Mouse (Mus musculus) liver, adult 2 months (tissue): ENCODE data around the gene Bdp1. TPM values are rescaled to one million over a fixed set of nuclear protein-coding genes. Genes with fewer than 3 reads are reported as not detected.
A peak's percentile ranks its signal among the peaks of the same experiment; 100 is the strongest.

Experiments
- DNase-seq: peaks from one replicate; pipeline ENCODE4 v3.0.0-alpha.2; 2011; ENCODE audit warnings: low read depth, low spot score; ENCODE audit errors: extremely low read depth
- H3K27ac ChIP-seq: fragments of 200-500 bp; replicated peaks from 2 replicates; pipeline ENCODE4 v1.5.1; 2012; ENCODE audit warnings: low read depth, mild to moderate bottlenecking, control low read depth, inconsistent platforms, low read length; ENCODE audit not compliant: insufficient read depth
- H3K27me3 ChIP-seq: fragments of 200-500 bp; 2 replicates; pipeline ENCODE4 v1.6.1; 2012; ENCODE audit warnings: mild to moderate bottlenecking, moderate library complexity, low read length, inconsistent platforms; ENCODE audit not compliant: control insufficient read depth, insufficient read depth
- H3K36me3 ChIP-seq: fragments of 200-500 bp; 2 replicates; pipeline ENCODE4 v1.6.1; 2012; ENCODE audit warnings: low read length, inconsistent platforms; ENCODE audit not compliant: control insufficient read depth, insufficient read depth
- H3K4me1 ChIP-seq: fragments of 200-500 bp; 2 replicates; pipeline ENCODE4 v1.6.1; 2011; ENCODE audit warnings: low read length; ENCODE audit not compliant: control insufficient read depth, insufficient read depth
- H3K4me3 ChIP-seq: fragments of 200-500 bp; 2 replicates; pipeline ENCODE4 v1.5.1; 2011; ENCODE audit warnings: low read depth, mild to moderate bottlenecking, control low read depth, low read length, moderate library complexity; ENCODE audit not compliant: insufficient read depth
- H3K79me2 ChIP-seq: fragments of 200-500 bp; 2 replicates; pipeline ENCODE4 v1.6.1; 2012; ENCODE audit warnings: inconsistent platforms, mild to moderate bottlenecking, low read length, moderate library complexity; ENCODE audit not compliant: control insufficient read depth, insufficient read depth
- H3K9ac ChIP-seq: fragments of 200-500 bp; 2 replicates; pipeline ENCODE4 v1.6.1; 2012; ENCODE audit warnings: low read depth, mild to moderate bottlenecking, control low read depth, inconsistent platforms, low read length
- CTCF ChIP-seq: fragments of 200-500 bp; IDR thresholded peaks from 2 replicates; pipeline ENCODE4 v1.5.1; 2011; ENCODE audit warnings: low read depth, low read length, control low read depth
- POLR2A ChIP-seq: fragments of 200-500 bp; IDR thresholded peaks from 2 replicates; pipeline ENCODE4 v1.6.1; 2011; ENCODE audit warnings: low read length, control low read depth; ENCODE audit not compliant: insufficient read depth; ENCODE audit errors: extremely low read depth
- WGBS: fragments of 180-500 bp; shearing (Covaris S2); methylation state at CpG from one replicate; pipeline ENCODE4 v1.1.7; 2018; 5-methylcytosine and 5-hydroxymethylcytosine counted together
- polyA plus RNA-seq: library from polyadenylated mRNA; depleted of rRNA; stranded (reverse); fragments of >200 nt; gene quantifications from 2 replicates; pipeline ENCODE4 v1.2.3, GENCODE M21; 2012; rRNA removed
- total RNA-seq: library from RNA; depleted of rRNA; stranded (reverse); fragments of >200 nt; gene quantifications from 2 replicates; pipeline ENCODE4 v1.2.3, GENCODE M21; 2014; rRNA removed

The Bdp1 gene
- total and polyA plus RNA-seq, 2 experiments = 0.95 to 10.7 TPM

GRCm38 (mm10) chr13:99998099-99998498 is 105.8 kb downstream of the Bdp1 start:
- Histone ChIP-seq H3K4me3 (no peak overlapping the region), H3K27ac (no peak overlapping the region), H3K9ac (no peak overlapping the region), H3K36me3 (no peaks in the 10 kb centered on the region), H3K4me1 (no peaks in the 10 kb centered on the region; the same call in 1 of the 2 replicates), H3K27me3 (no peaks in the 10 kb centered on the region), H3K79me2 (no peaks in the 10 kb centered on the region; the same call in 1 of the 2 replicates)
- TF ChIP-seq CTCF (peak; percentile 13; the same call in 1 of the 2 replicates), POLR2A (no peak)
- 96% methylated on average over 3 of the region's 3 CpGs for WGBS
- DNase-seq = no peak

DNA sequence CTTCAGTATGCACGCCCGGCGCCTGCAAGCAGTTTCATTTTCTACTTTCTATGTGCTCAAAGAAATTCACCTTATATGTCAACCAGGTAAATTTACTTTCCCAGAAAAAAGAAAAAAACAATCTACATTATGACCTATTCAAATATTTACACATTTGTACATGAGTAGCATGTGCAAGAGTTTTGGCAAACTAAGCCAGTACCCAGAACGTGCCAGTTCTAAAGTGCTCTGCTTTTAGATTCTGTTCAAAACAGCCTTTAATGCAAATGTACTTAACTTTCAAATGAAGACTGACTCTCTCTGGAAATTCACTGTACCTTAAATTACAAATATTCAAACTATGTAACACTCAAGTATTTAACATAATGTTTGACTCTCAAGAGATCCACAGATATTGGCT is 114.3 kb downstream of the Bdp1 start:
- WGBS = 78% methylated on average over 4 of the region's 4 CpGs
- no peak for DNase-seq
- H3K36me3 ChIP-seq = peaks cover 44% of the 10 kb centered on the region
- H3K4me3 ChIP-seq = no peak overlapping the region
- H3K27me3 ChIP-seq = no peaks in the 10 kb centered on the region
- H3K79me2 ChIP-seq = no peaks in the 10 kb centered on the region
- H3K4me1 ChIP-seq = no peaks in the 10 kb centered on the region
- no peak for TF ChIP-seq POLR2A
- no peak for TF ChIP-seq CTCF
- H3K27ac ChIP-seq = no peak overlapping the region
- H3K9ac ChIP-seq = no peak overlapping the region

DNA sequence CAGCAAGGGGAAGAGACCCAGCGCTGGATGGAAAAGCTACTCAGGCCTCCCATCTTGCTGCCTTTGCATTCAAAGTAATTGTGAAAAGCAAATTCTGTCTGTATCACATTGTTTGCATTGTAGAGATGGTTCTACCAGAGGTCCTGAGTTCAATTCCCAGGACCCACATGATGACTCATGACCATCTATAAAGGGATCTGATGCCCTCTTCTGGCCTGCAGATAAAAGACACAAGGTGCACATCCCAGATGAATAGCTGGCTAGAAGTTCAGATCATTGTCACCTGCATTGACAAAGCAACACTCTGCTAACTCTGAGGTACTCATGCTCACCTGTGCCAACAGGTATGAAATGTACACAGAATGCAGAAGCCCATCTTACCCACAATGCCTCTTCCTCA is 120.5 kb downstream of the Bdp1 start:
- H3K4me3 ChIP-seq = no peak overlapping the region
- 92% methylated on average over 1 of the region's 1 CpGs for WGBS
- peaks cover 50% of the 10 kb centered on the region for H3K36me3 ChIP-seq
- H3K79me2 ChIP-seq = no peaks in the 10 kb centered on the region
- H3K9ac ChIP-seq = no peak overlapping the region
- H3K27me3 ChIP-seq = no peaks in the 10 kb centered on the region
- H3K4me1 ChIP-seq = no peaks in the 10 kb centered on the region
- TF ChIP-seq CTCF = no peak
- TF ChIP-seq POLR2A = no peak
- no peak overlapping the region for H3K27ac ChIP-seq
- no peak for DNase-seq

DNA sequence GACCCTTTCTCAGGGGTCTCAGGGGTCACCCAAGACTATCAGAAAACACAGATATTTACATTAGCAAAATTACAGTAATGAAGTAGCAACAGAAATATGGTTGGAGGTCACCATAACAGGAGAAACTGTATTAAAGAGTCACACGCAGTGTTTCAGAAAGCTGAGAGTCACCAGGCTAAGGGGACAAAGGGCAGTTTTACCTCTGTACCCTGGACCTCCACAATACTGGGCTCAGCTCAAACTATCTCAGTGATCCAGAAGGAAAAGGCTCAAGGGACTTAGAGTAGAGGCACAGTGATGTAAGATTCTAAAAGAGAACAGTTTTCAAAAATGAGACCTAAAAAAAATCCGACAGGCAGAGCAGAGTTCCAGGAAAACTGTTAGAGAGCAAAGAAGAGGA is 124.5 kb downstream of the Bdp1 start:
- Histone ChIP-seq H3K4me3 (no peak overlapping the region), H3K27me3 (no peaks in the 10 kb centered on the region), H3K36me3 (peaks cover 47% of the 10 kb centered on the region), H3K79me2 (no peaks in the 10 kb centered on the region), H3K4me1 (no peaks in the 10 kb centered on the region), H3K9ac (no peak overlapping the region), H3K27ac (no peak overlapping the region)
- WGBS = 63% methylated on average over 2 of the region's 2 CpGs
- DNase-seq = no peak
- no peak for TF ChIP-seq CTCF

DNA sequence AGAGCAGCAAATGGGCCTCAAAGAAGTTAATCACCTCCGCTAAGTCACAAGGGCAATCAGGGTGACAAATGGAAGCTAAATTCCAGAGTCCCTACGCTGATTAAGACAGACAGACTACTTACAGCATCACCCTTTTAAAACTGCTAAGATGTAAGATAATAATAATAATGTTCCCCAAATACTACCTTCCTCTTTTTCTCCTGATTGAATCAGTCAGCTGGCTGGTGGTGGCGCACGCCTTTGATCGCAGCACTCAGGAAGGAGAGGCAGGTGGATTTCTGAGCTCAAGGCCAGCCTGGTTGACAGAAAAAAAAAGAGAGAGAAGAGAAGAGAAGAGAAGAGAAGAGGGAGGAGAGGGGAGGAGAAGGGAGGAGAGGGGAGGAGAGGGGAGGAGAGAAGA is 133.8 kb downstream of the Bdp1 start:
- Histone ChIP-seq H3K36me3 (peaks cover 34% of the 10 kb centered on the region), H3K27me3 (no peaks in the 10 kb centered on the region), H3K4me3 (no peak overlapping the region), H3K79me2 (no peaks in the 10 kb centered on the region), H3K9ac (no peak overlapping the region), H3K27ac (no peak overlapping the region), H3K4me1 (no peaks in the 10 kb centered on the region)
- 98% methylated on average over 5 of the region's 5 CpGs for WGBS
- DNase-seq = no peak
- TF ChIP-seq POLR2A (no peak), CTCF (no peak)

Other genes with a start within 250 kb of the Bdp1 start
- not detected in 2 replicates for gene Cartpt, start 203.0 kb downstream of the Bdp1 start, total RNA-seq
- gene Cartpt, start 203.0 kb downstream of the Bdp1 start, polyA plus RNA-seq = not detected in 2 replicates
- gene Mccc2, start 88.4 kb downstream of the Bdp1 start, total RNA-seq = 84.3 and 107 TPM in 2 replicates
- gene Mccc2, start 88.4 kb downstream of the Bdp1 start, polyA plus RNA-seq = 45.1 and 48.2 TPM in 2 replicates
- 7.2 and 7.6 TPM in 2 replicates for gene Serf1, start 3.9 kb upstream of the Bdp1 start, total RNA-seq
- 7.5 and 8.7 TPM in 2 replicates for gene Serf1, start 3.9 kb upstream of the Bdp1 start, polyA plus RNA-seq
- gene Smn1, start 20.8 kb upstream of the Bdp1 start, total RNA-seq = 3.3 and 4.6 TPM in 2 replicates
- 6.1 and 6.5 TPM in 2 replicates for gene Smn1, start 20.8 kb upstream of the Bdp1 start, polyA plus RNA-seq
- gene Naip2, start 98.0 kb upstream of the Bdp1 start, total RNA-seq = 4.8 and 5.7 TPM in 2 replicates
- gene Naip2, start 98.0 kb upstream of the Bdp1 start, polyA plus RNA-seq = 0.31 and 1.0 TPM in 2 replicates
- gene Naip5, start 142.3 kb upstream of the Bdp1 start, total RNA-seq = 1.2 and 1.3 TPM in 2 replicates
- gene Naip5, start 142.3 kb upstream of the Bdp1 start, polyA plus RNA-seq = 0.19 and 0.59 TPM in 2 replicates
- gene Naip6, start 213.6 kb upstream of the Bdp1 start, total RNA-seq = 1.1 and 1.3 TPM in 2 replicates
- gene Naip6, start 213.6 kb upstream of the Bdp1 start, polyA plus RNA-seq = 0.25 and 0.43 TPM in 2 replicates